Mouse (Mus musculus) embryo, embryonic 10 days (tissue): ENCODE measurements at regions not wholly inside any gene's neighbourhood (a gene's known extent, or its start where the extent isn't known, plus 50 kb on each side); places are given as distances from the start of the nearest gene placed in this dataset.
"Not testable (repeated sequence)": the region's sequence is repeated elsewhere in the genome, so short reads cannot be mapped to it uniquely, and the experiment has no call there.

Experiments
- DNase-seq: peaks from one replicate; pipeline ENCODE4 v3.0.0-alpha.2; 2015; ENCODE audit warnings: low spot score

DNA sequence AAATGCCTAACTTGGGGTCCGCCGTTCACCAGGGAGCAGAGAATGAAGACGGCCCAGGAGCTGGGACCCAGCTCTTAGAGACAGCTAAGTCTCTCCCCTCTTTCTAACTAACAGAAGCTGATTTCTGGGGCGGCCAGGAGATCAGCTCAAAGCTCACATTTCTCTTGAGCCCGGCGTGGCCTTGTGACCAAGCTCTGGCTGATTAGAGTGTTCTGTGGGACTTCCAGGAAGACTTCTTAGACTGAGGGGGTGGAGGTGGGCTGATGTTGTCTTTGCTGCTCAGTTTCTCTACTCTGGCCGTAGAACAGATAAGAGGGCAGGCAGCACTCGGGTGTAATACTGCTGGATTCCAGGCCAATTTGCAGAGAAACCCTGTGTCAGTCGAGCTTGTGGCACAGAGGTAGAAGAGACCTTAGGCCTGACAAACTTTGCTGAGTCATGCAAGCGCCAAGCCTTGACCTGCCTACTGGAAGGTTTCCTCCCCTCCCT, 96.5 kb upstream of the Map3k1 start:
- DNase-seq = peak; percentile 65

DNA sequence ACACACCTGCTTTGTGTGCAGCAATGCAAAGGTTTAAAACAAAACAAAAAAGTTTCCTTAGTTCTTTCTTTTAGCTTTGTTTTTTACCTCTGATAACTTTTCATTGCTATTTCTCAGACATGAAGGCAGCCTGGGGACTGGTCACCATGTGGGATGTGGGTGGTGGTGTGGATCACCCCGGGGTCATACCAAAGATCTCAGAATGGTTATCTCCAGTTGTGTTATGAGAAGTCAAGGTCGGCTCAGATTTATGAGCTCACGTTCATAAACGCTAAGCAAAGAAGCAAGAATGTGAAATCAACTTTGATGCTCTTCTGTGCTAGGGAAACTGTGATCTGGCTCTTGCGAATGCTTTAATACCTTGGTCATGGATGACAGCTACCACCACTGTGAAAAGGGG, 102.3 kb upstream of the Map3k1 start:
- DNase-seq = no peak

GRCm38 (mm10) chr13:111911661-111912312, 103.0 kb upstream of the Map3k1 start:
- DNase-seq = no peak

DNA sequence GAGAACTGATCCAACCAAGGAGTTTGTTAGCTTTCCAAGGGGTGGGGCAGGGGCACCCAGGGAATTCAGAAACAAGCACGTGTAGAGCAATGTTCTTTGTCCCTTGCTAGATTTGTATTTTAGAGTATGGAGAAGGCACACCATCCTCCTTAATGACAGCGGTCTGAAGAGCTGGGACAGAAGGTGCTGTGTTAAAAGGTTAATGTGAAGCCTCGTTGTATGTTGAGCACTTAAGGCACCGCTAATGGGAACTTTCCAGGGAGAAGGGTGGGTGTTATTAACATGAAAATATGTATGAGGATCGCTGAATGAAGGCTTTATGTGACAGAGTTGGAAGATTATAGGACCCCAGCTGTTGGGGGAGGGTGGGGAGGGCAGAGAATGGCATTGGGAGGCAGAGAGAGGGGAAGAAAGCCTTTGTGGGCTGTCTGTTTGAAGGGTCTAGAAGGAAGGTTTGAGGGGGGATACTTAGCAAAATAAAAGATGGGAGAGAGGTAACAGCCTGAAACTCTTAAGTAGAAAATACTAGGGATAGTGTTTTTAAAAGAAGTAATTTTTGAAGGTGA, 105.6 kb upstream of the Map3k1 start:
- DNase-seq = no peak

- not testable (repeated sequence) for DNase-seq
Measured at GRCm38 (mm10) chr13:111919417-111919816, 110.6 kb upstream of the Map3k1 start.

- no peak for DNase-seq
Measured at GRCm38 (mm10) chr13:111920534-111920933, 111.7 kb upstream of the Map3k1 start.

DNA sequence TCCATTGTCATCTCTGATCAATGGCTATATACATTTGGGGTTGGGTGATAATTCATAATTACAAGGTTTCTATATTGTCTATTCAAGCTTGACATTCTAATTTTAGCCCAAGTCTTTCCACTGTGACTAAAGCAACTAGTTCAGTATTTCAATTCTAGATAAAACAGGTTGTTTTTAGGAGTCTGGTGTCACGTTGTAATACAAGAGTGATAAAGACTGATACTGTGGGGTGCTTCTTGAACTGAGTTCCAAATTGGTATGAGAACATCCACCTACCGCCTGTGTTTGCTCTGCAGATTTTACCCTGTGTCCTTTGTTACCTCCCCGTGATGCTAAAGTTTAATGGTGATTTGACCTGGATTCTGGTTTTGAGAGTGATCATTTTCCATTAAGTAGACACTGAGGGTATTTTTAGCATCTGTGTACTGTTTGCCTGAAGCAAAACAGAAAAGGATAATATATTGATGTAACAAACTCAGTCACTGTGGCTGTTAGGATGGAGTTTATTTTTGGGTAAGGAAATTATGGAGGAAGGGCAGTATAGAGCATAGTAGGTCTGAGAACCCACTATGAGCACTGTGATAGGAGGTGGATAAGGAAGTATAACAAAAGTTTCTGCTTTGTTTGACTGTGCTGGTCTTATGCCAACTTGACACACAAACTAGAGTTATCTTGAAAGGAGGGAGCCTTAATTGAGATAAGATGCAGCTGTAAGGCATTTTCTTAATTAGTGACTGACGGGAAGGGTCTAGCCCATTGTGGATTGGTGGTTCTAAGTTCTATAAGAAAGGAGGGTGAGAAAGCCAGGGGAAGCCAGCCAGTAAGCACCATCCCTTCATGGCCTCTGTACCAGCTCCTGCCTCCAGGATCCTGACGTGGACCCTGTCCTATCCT, 112.6 kb upstream of the Map3k1 start:
- DNase-seq = no peak

GRCm38 (mm10) chr13:111925349-111925748, 116.6 kb upstream of the Map3k1 start:
- no peak for DNase-seq

- DNase-seq = no peak
Measured at GRCm38 (mm10) chr13:111926801-111927200, 118.0 kb upstream of the Map3k1 start.

- DNase-seq = no peak
Measured at GRCm38 (mm10) chr13:111927489-111927888, 118.7 kb upstream of the Map3k1 start.

- DNase-seq = no peak
Measured at GRCm38 (mm10) chr13:111928636-111929544, 120.1 kb upstream of the Map3k1 start.

DNA sequence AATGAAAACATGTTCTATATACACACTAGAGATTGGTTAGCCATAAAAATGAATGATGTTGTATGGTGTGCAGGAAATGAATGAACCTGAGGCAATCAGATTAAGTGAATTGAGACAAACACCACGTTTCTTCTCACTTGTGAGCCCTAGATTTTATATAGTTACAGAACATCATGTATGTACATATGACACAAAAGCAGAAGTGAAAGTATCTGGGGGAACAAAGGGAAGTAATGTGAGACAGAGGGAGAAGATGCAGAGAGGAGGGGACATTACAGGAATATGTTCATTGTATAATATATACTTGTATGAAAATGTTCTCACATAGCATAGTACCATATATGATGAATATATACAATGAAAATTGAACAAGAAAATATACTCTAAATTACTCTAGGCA, 121.1 kb upstream of the Map3k1 start:
- no peak for DNase-seq

DNA sequence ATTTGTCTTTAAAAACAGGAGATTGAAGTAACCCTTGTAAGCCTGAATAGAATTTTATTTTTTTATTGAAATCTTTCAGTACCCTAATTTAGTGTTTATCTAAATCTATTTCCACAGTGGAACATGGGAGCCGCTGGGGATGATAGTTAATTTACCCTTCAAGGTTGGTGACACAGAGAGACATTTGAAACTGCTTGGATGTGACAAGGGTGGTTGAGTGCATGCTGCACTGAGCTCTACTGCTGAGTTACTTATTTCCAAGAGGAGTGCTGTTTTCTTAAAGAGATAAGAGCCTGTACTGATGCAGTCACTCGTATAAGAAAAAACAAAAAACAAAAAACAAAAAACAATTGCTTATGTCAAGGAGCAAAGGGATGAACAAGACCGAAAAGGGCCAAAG, 123.7 kb upstream of the Map3k1 start:
- no peak for DNase-seq

DNA sequence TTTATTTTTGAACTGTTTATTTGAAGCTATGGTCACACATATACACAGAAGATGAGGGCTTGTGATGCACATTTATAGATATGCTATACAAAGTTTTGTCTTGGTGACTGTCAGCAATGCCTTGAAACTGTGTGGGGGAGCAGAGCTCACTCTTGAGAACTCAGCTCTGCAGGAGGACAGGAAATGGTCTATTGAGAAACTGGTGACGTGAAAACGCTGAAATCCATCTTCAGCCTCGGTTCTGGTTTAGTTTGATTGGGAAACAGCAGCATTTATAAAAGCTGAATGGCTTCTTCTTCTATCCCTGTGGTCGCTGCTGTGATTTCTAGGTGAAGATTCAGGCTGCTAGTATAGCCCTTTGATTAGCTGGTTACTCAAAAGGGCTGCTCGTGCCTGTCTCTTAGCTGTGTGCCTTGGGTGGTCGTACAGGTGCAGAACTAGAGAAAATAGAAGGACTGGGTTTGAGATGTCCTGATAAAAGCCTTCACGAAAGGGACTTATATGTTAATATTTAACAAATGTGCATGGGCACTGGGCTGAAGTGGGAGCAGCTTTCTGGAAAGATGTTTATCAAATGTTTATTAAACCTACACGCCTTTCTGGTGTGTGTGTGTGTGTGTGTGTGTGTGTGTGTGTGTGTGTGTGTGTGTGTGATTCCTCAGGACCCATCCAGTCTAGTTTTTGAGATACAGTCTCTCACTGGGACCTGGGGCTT, 124.9 kb upstream of the Map3k1 start:
- no peak for DNase-seq

GRCm38 (mm10) chr13:111935721-111936080, 126.9 kb upstream of the Map3k1 start:
- no peak for DNase-seq

- no peak for DNase-seq
Measured at GRCm38 (mm10) chr13:111936081-111936857, 127.5 kb upstream of the Map3k1 start.

- no peak for DNase-seq
Measured at GRCm38 (mm10) chr13:111936983-111937382, 128.2 kb upstream of the Map3k1 start.

DNA sequence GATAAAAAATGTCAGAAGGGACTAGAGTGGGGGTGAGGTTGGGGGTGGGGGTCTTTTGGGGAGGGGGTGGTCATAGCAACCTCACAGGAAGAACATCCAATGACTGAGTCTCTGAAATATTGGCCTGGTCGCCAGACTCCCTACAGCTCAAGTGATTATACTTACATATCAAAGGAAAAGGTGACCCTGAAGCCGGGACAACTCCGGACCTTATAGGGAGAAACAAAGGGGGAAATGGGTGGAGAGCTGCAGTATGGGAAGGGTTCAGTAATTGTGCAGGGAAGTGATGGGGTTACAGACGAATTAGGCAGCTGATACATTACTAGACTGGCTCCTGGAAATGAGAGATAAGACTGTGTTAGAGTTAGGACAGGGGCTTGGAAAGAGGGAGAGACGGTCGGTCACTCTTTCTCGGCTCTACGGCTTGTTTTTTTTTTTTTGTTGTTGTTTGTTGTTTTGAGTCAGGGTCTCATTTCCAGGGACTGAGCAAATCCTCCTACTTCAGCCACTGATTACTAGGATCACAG, 130.2 kb upstream of the Map3k1 start:
- no peak for DNase-seq

DNA sequence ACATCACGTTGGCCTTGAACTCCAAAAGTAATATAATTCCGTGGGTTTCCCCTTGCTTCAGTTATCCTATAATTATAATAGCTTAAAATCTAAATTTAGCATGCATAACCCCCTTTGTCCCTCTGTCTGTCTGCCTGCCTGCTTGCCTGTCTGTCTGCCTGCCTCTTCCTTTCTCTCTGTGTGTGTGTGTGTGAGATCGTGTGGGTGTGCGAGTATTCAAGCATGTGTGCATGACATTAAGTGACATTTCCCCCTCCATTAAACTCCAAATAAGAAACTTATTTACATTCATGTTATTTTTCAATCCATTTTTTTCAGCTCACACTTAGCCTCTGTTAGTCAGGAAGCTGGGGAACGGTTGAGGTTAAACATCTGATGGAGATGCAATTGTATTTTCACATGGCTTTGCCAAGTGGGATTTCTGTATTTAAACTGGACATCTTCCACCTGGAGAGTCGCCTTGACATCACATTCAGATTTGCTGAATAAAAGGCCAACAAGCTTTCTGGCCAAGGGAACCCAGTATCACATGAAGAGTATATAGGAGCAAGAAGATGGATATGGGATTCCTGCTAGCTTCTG, 130.8 kb upstream of the Map3k1 start:
- DNase-seq = no peak

- DNase-seq = no peak
Measured at GRCm38 (mm10) chr13:111940275-111940674, 131.5 kb upstream of the Map3k1 start.
